Mouse (Mus musculus) T-cell, adult 2 months (primary cell): ENCODE results near the gene Rbms2.
"Not testable (repeated sequence)": the region's sequence is repeated elsewhere in the genome, so short reads cannot be mapped to it uniquely, and the experiment has no call there.

Experiments
- DNase-seq: peaks from one replicate; pipeline ENCODE4 v3.0.0; 2022; ENCODE audit warnings: low spot score

Gene Rbms2

GRCm38 (mm10) chr10:128090651-128091563, 89.2 kb downstream of the Rbms2 start:
- DNase-seq: peak; percentile 89

GRCm38 (mm10) chr10:128089842-128090241, 90.3 kb downstream of the Rbms2 start:
- no peak for DNase-seq

GRCm38 (mm10) chr10:128088181-128088580, 91.9 kb downstream of the Rbms2 start:
- no peak for DNase-seq

GRCm38 (mm10) chr10:128087216-128087615, 92.9 kb downstream of the Rbms2 start:
- not testable (repeated sequence) for DNase-seq

GRCm38 (mm10) chr10:128086391-128086790, 93.7 kb downstream of the Rbms2 start:
- DNase-seq: peak; percentile 26

- no peak for DNase-seq
These were observed 95.9 kb downstream of the Rbms2 start for GRCm38 (mm10) chr10:128084160-128084559.

GRCm38 (mm10) chr10:128083688-128084087, 96.4 kb downstream of the Rbms2 start:
- DNase-seq: no peak

- DNase-seq: peak; percentile 97
These were observed 97.1 kb downstream of the Rbms2 start, which contains the start of gene Atp5b for GRCm38 (mm10) chr10:128082880-128083421. TSS of gene Atp5b (plus strand) at chr10:128083273.

- DNase-seq: no peak
These were observed 97.7 kb downstream of the Rbms2 start for GRCm38 (mm10) chr10:128082477-128082808.

- no peak for DNase-seq
These were observed 98.2 kb downstream of the Rbms2 start for GRCm38 (mm10) chr10:128081807-128082476.
